Mouse (Mus musculus): Measurements from ENCODE around the gene Togaram1. TPM values are rescaled to one million over a fixed set of nuclear protein-coding genes. Genes with fewer than 3 reads are reported as not detected.

The Togaram1 gene
- total RNA-seq, 1 experiment from 2014 or later, result 48.9 TPM

GRCm38 (mm10) chr12:65036892-65037545 lies 71.4 kb downstream of the Togaram1 start:
- ATAC-seq (ENCODE audit: extremely low read depth, insufficient number of reproducible peaks, low FRiP score, poor library complexity, severe bottlenecking), result no peak

- ATAC-seq (ENCODE audit: extremely low read depth, insufficient number of reproducible peaks, low FRiP score, poor library complexity, severe bottlenecking), result 0 out of 2 replicates have a peak, but pooled peaks have one; percentile 13
These were observed 71.9 kb downstream of the Togaram1 start for GRCm38 (mm10) chr12:65037546-65037937.

GRCm38 (mm10) chr12:65048799-65049198 lies 83.2 kb downstream of the Togaram1 start:
- ATAC-seq (ENCODE audit: extremely low read depth, insufficient number of reproducible peaks, low FRiP score, poor library complexity, severe bottlenecking), result no peak

GRCm38 (mm10) chr12:65058203-65058602 lies 92.6 kb downstream of the Togaram1 start:
- ATAC-seq (ENCODE audit: extremely low read depth, insufficient number of reproducible peaks, low FRiP score, poor library complexity, severe bottlenecking), result no peak

- ATAC-seq (ENCODE audit: extremely low read depth, insufficient number of reproducible peaks, low FRiP score, poor library complexity, severe bottlenecking), result no peak
These were observed 95.5 kb downstream of the Togaram1 start for GRCm38 (mm10) chr12:65061082-65061481.

- peak; percentile 86; the same call in 1 of the 2 replicates for ATAC-seq (ENCODE audit: extremely low read depth, insufficient number of reproducible peaks, low FRiP score, poor library complexity, severe bottlenecking)
These were observed 99.6 kb downstream of the Togaram1 start for GRCm38 (mm10) chr12:65065241-65065640.

GRCm38 (mm10) chr12:65066234-65066633 lies 100.6 kb downstream of the Togaram1 start:
- no peak for ATAC-seq (ENCODE audit: extremely low read depth, insufficient number of reproducible peaks, low FRiP score, poor library complexity, severe bottlenecking)

GRCm38 (mm10) chr12:65068409-65068808 lies 102.8 kb downstream of the Togaram1 start:
- ATAC-seq (ENCODE audit: extremely low read depth, insufficient number of reproducible peaks, low FRiP score, poor library complexity, severe bottlenecking), result no peak

Other genes starting within 250 kb of the Togaram1 start
- 10.2 and 20.0 TPM in 2 replicates for gene Gm527, start 47.9 kb upstream of the Togaram1 start, total RNA-seq (2017)
- gene Klhl28, start 270 bp upstream of the Togaram1 start, total RNA-seq (2017), result 36.1 and 39.7 TPM in 2 replicates
- gene Prpf39, start 70.5 kb downstream of the Togaram1 start, total RNA-seq (2017), result 143 and 147 TPM in 2 replicates
- 100 and 114 TPM in 2 replicates for gene Fkbp3, start 108.2 kb downstream of the Togaram1 start, total RNA-seq (2017)
- gene Fancm, start 109.8 kb downstream of the Togaram1 start, total RNA-seq (2017), result 21.9 and 34.6 TPM in 2 replicates
- 2.6 and 2.9 TPM in 2 replicates for gene Mis18bp1, start 206.8 kb downstream of the Togaram1 start, total RNA-seq (2017)

All from neutrophil, adult 5-6 weeks (primary cell).